Mouse (Mus musculus): ENCODE data around the gene Gm10382. TPM values are rescaled to one million over a fixed set of nuclear protein-coding genes. Genes with fewer than 3 reads are reported as not detected.
A peak's percentile ranks its signal among the peaks of the same experiment; 100 is the strongest.

Gene Gm10382
- polyA plus RNA-seq, 1 experiment from 2014 or later: 0.30 TPM

- Histone ChIP-seq H3K27ac (no peak overlapping the region), H3K4me2 (no peak overlapping the region)
Observed at GRCm38 (mm10) chr5:125402476-125402875, 13.4 kb downstream of the Gm10382 start.

DNA sequence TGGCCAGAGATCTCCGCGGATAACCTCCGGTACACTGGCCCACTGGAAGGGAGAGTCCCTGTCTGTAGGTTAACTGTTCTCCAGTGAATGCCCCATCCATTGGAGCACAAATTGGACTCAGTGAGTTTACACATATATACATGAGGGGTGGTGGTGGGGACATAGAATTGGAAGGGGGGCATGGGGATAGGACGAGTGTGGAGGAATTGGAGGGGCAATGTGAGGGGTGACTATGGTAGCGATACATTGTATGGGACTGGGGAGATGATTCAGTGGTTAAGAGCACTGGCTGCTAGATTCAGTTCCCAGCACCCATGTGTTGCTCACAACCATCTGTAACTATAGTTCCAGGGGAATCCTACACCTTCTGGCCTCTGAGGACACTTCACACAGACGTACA lies 13.9 kb downstream of the Gm10382 start:
- no peak overlapping the region for H3K4me2 ChIP-seq
- WGBS: 73% methylated on average over 6 of the region's 6 CpGs
- H3K4me1 ChIP-seq (replicated peaks): peaks cover 17% of the 10 kb centered on the region
- H3K9me3 ChIP-seq (replicated peaks): no peaks in the 10 kb centered on the region
- H3K27me3 ChIP-seq: no peaks in the 10 kb centered on the region
- no peaks in the 10 kb centered on the region for H3K36me3 ChIP-seq
- no peak overlapping the region for H3K4me3 ChIP-seq
- H3K9ac ChIP-seq: no peak overlapping the region
- H3K27ac ChIP-seq: no peak overlapping the region
- ATAC-seq (replicated peaks; ENCODE audit: insufficient number of reproducible peaks, insufficient read depth, low FRiP score, low read depth): no peak

More at GRCm38 (mm10) chr5:125402476-125402875, 13.4 kb downstream of the Gm10382 start:
- no peak for ATAC-seq (replicated peaks; ENCODE audit: insufficient number of reproducible peaks, insufficient read depth, low FRiP score, low read depth)
- no peaks in the 10 kb centered on the region for H3K9me3 ChIP-seq (replicated peaks)
- H3K36me3 ChIP-seq: no peaks in the 10 kb centered on the region
- H3K27me3 ChIP-seq: no peaks in the 10 kb centered on the region
- H3K4me1 ChIP-seq (replicated peaks): peaks cover 17% of the 10 kb centered on the region
- 56% methylated on average over 10 of the region's 10 CpGs for WGBS
- no peak overlapping the region for H3K9ac ChIP-seq
- H3K4me3 ChIP-seq: no peak overlapping the region

DNA sequence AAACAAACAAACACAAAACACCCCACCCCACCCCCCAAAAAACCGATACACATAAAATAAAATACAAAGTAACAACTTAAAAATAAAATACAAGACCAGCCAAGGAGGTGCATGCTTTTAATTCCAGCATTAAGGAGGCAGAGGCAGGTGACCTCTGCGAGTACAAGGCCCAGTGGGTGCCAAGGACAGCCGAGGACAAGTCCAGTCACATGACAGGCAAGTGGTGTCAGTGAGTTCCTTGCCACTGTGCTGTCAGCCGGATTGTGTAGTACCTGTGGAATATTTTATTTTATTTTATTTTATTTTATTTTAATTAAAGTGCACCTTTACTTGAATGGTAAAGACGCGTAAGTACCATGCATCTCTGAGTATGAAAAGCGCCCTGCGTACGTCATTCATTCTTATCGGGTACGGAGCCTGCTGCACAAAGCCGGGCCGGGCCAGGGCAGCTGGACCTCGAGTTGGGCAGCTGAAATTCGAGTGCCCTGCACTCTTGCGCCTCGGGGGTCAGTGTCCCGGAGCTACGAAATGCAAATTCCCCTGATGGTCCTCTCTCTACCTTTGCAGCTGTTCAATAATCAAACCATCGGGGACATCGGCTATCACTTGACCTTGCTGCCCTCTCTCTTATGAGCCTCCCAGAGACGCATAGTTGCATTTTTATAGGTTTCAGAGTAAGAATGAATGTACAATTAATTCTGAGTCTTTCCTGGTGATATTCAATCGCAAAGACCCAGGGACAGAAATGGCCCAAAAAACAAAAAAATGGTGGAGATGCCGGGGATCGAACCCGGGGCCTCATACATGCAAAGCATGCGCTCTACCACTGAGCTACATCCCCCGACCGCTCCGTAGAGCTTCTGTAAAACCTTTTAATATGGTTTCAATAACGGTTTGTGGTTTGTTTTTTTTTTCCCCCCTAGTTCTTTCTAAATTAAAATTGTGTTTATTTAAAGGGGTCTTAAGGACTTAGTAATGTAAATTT lies 14.7 kb downstream of the Gm10382 start:
- Histone ChIP-seq H3K9me3 (replicated peaks) (no peaks in the 10 kb centered on the region), H3K4me2 (peak overlapping the region; percentile 84), H3K27ac (peak overlapping the region; percentile 58), H3K36me3 (no peaks in the 10 kb centered on the region), H3K27me3 (no peaks in the 10 kb centered on the region), H3K9ac (peak overlapping the region; percentile 23; the same call in 1 of the 2 replicates), H3K4me3 (peak overlapping the region; percentile 45), H3K4me1 (replicated peaks) (peaks cover 19% of the 10 kb centered on the region)
- no peak; the same call in 1 of the 2 replicates for ATAC-seq (replicated peaks; ENCODE audit: insufficient number of reproducible peaks, insufficient read depth, low FRiP score, low read depth)
- 10% methylated on average over 31 of the region's 31 CpGs for WGBS

- no peaks in the 10 kb centered on the region for H3K9me3 ChIP-seq (replicated peaks)
- H3K36me3 ChIP-seq: no peaks in the 10 kb centered on the region
- no peak for ATAC-seq (replicated peaks; ENCODE audit: insufficient number of reproducible peaks, insufficient read depth, low FRiP score, low read depth)
- peak overlapping the region; percentile 84 for H3K4me2 ChIP-seq
- H3K4me3 ChIP-seq: peak overlapping the region; percentile 68
- WGBS: 3% methylated on average over 7 of the region's 7 CpGs
- H3K4me1 ChIP-seq (replicated peaks): peaks cover 22% of the 10 kb centered on the region
- peak overlapping the region; percentile 92 for H3K27ac ChIP-seq
- no peaks in the 10 kb centered on the region for H3K27me3 ChIP-seq
- peak overlapping the region; percentile 56 for H3K9ac ChIP-seq
Observed at GRCm38 (mm10) chr5:125404536-125404902, 15.4 kb downstream of the Gm10382 start.

GRCm38 (mm10) chr5:125404903-125405545 lies 15.9 kb downstream of the Gm10382 start:
- Histone ChIP-seq H3K36me3 (no peaks in the 10 kb centered on the region), H3K4me3 (peak overlapping the region; percentile 68), H3K4me1 (replicated peaks) (peaks cover 26% of the 10 kb centered on the region), H3K27me3 (no peaks in the 10 kb centered on the region), H3K4me2 (peak overlapping the region; percentile 84), H3K9me3 (replicated peaks) (no peaks in the 10 kb centered on the region), H3K27ac (peak overlapping the region; percentile 92), H3K9ac (peak overlapping the region; percentile 56)
- WGBS: under 1% methylated on average over 28 of the region's 28 CpGs
- ATAC-seq (replicated peaks; ENCODE audit: insufficient number of reproducible peaks, insufficient read depth, low FRiP score, low read depth): peak; percentile 27; the same call in 1 of the 2 replicates

- no peaks in the 10 kb centered on the region for H3K27me3 ChIP-seq
- peaks cover 29% of the 10 kb centered on the region for H3K4me1 ChIP-seq (replicated peaks)
- H3K27ac ChIP-seq: peak overlapping the region; percentile 92
- H3K4me3 ChIP-seq: peak overlapping the region; percentile 68
- no peaks in the 10 kb centered on the region for H3K9me3 ChIP-seq (replicated peaks)
- H3K36me3 ChIP-seq: no peaks in the 10 kb centered on the region
- peak; percentile 51; the same call in 1 of the 2 replicates for ATAC-seq (replicated peaks; ENCODE audit: insufficient number of reproducible peaks, insufficient read depth, low FRiP score, low read depth)
- H3K4me2 ChIP-seq: peak overlapping the region; percentile 84
- under 1% methylated on average over 31 of the region's 31 CpGs for WGBS
- H3K9ac ChIP-seq: peak overlapping the region; percentile 71
Observed at GRCm38 (mm10) chr5:125405546-125406248, 16.6 kb downstream of the Gm10382 start.

- H3K9me3 ChIP-seq (replicated peaks): no peaks in the 10 kb centered on the region
- H3K4me1 ChIP-seq (replicated peaks): peaks cover 29% of the 10 kb centered on the region
- H3K9ac ChIP-seq: peak overlapping the region; percentile 71
- peak overlapping the region; percentile 68 for H3K4me3 ChIP-seq
- H3K4me2 ChIP-seq: peak overlapping the region; percentile 84
- WGBS: 2% methylated on average over 20 of the region's 20 CpGs
- H3K36me3 ChIP-seq: no peaks in the 10 kb centered on the region
- ATAC-seq (replicated peaks; ENCODE audit: insufficient number of reproducible peaks, insufficient read depth, low FRiP score, low read depth): no peak
- peak overlapping the region; percentile 85 for H3K27ac ChIP-seq
- H3K27me3 ChIP-seq: no peaks in the 10 kb centered on the region
Observed at GRCm38 (mm10) chr5:125406322-125407016, 17.3 kb downstream of the Gm10382 start.

- Histone ChIP-seq H3K4me1 (replicated peaks) (peaks cover 29% of the 10 kb centered on the region), H3K36me3 (no peaks in the 10 kb centered on the region), H3K9me3 (replicated peaks) (no peaks in the 10 kb centered on the region), H3K4me3 (peak overlapping the region; percentile 68), H3K4me2 (peak overlapping the region; percentile 84), H3K9ac (peak overlapping the region; percentile 71), H3K27me3 (no peaks in the 10 kb centered on the region), H3K27ac (peak overlapping the region; percentile 85; the same call in 1 of the 2 replicates)
- 54% methylated on average over 13 of the region's 13 CpGs for WGBS
- ATAC-seq (replicated peaks; ENCODE audit: insufficient number of reproducible peaks, insufficient read depth, low FRiP score, low read depth): no peak
Observed at GRCm38 (mm10) chr5:125407020-125407830, 18.1 kb downstream of the Gm10382 start.

DNA sequence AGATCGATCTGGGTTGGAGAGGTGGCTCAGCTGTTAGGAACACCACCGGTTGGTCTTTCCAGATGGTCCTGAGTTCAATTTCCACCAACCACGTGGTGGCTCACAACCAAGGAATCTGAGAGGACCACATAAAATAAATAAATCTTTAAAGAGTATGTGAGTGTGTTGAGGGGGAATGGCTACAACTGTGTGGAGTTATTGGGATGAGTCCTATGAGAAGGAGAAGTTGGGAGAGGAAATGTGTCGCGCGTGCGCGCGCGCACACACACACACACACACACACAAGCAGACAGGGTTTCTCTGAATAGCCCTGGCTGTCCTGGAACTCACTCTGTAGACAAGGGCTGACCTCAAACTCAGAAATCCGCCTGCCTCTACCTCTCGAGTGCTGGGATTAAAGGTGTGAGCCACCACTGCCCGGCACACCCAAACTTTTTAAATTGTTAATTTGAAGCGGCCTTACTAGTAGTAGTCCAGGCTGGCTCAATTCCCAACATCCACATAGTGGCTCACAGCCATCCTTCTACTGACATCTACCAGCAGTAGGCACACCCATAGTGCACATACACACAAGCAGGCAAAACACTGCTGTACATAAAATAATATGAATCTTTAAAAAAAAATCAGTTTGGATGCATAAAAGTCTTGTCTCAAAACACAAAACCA lies 18.9 kb downstream of the Gm10382 start:
- Histone ChIP-seq H3K4me2 (peak overlapping the region; percentile 19; the same call in 1 of the 2 replicates), H3K4me1 (replicated peaks) (peaks cover 29% of the 10 kb centered on the region), H3K27me3 (no peaks in the 10 kb centered on the region), H3K9ac (no peak overlapping the region), H3K9me3 (replicated peaks) (no peaks in the 10 kb centered on the region), H3K4me3 (no peak overlapping the region), H3K36me3 (no peaks in the 10 kb centered on the region), H3K27ac (0 out of 2 replicates have a peak overlapping the region, but pooled peaks have one; percentile 25)
- 73% methylated on average over 14 of the region's 14 CpGs for WGBS
- no peak for ATAC-seq (replicated peaks; ENCODE audit: insufficient number of reproducible peaks, insufficient read depth, low FRiP score, low read depth)
